Mouse (Mus musculus) stomach, embryonic 14.5 days (tissue): ENCODE data around the gene Car5a. TPM values are rescaled to one million over a fixed set of nuclear protein-coding genes. Genes with fewer than 3 reads are reported as not detected.

Experiments used
- ATAC-seq: fragments of 200-750 bp; cut with Nextera tagmentation; 2 replicates; pipeline ENCODE4 v1.8.0; 2017; ENCODE audit warnings: low read depth, moderate TSS enrichment; ENCODE audit not compliant: insufficient number of reproducible peaks, insufficient read depth, low FRiP score
- H3K27ac ChIP-seq: fragments of 300-500 bp; sonication (generic); 2 replicates; pipeline ENCODE4 v1.5.1; 2014; ENCODE audit warnings: mild to moderate bottlenecking, low read length, moderate library complexity, mixed read lengths
- H3K27me3 ChIP-seq: fragments of 300-500 bp; sonication (generic); 2 replicates; pipeline ENCODE4 v1.6.1; 2014; ENCODE audit warnings: low read length, control low read depth, mixed read lengths; ENCODE audit not compliant: control insufficient read depth, insufficient read depth
- H3K36me3 ChIP-seq: fragments of 300-500 bp; sonication (generic); 2 replicates; pipeline ENCODE4 v1.6.1; 2014; ENCODE audit warnings: mild to moderate bottlenecking, control low read depth, low read length, moderate library complexity, mixed read lengths; ENCODE audit not compliant: control insufficient read depth, insufficient read depth
- H3K4me1 ChIP-seq: fragments of 300-500 bp; sonication (generic); 2 replicates; pipeline ENCODE4 v1.6.1; 2014; ENCODE audit warnings: low read length, control low read depth, mixed read lengths; ENCODE audit not compliant: control insufficient read depth, insufficient read depth
- H3K4me2 ChIP-seq: fragments of 300-500 bp; sonication (generic); replicated peaks from 2 replicates; pipeline ENCODE4 v1.6.1; 2014; ENCODE audit warnings: low read depth, low read length, control low read depth
- H3K4me3 ChIP-seq: fragments of 300-500 bp; sonication (generic); 2 replicates; pipeline ENCODE4 v1.5.1; 2014; ENCODE audit warnings: low read depth, low read length, control low read depth
- H3K9ac ChIP-seq: fragments of 300-500 bp; sonication (generic); replicated peaks from 2 replicates; pipeline ENCODE4 v1.6.1; 2014; ENCODE audit warnings: low read depth, mild to moderate bottlenecking, control low read depth, low read length, moderate library complexity, mixed read lengths
- H3K9me3 ChIP-seq: fragments of 300-500 bp; sonication (generic); 2 replicates; pipeline ENCODE4 v1.6.1; 2016; ENCODE audit warnings: low read depth, low read length, control low read depth; ENCODE audit not compliant: control insufficient read depth
- WGBS: fragments of 180-500 bp; shearing (Covaris S2); extraction: QIAGEN DNeasy Blood & Tissue Kit; methylation state at CpG from one replicate; pipeline ENCODE4 v1.1.7; 2014; 5-methylcytosine and 5-hydroxymethylcytosine counted together
- polyA plus RNA-seq: library from polyadenylated mRNA; unstranded; fragments of >200 nt; fragmentation: Nextera tagmentation; extraction: Ambion mirVana; gene quantifications from 2 replicates; pipeline ENCODE4 v1.2.1, GENCODE M21; 2014

The Car5a gene
- polyA plus RNA-seq, 1 experiment from 2014 or later: not detected

DNA sequence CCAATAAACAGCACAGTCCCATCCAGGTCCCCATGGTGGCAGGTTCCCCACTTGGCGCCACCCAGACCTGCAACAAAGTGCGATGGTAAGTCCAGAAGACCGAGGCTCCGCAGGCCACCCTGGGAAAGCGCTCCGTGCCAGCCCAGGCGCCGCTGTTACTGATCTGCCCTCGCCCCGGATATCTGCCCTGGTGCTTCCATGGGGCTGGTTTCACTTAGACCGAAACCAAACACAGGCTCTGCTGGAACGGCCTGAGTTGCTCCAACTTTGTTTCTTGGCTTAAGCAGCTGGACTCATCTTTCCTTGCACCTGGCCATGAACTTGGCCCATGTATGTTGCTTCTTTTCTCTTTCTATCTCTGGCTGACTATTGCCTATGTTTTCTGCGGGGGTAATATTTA lies 34.0 kb upstream of the Car5a start:
- Histone ChIP-seq H3K27me3 (no peaks in the 10 kb centered on the region), H3K4me1 (no peaks in the 10 kb centered on the region), H3K27ac (no peak overlapping the region), H3K36me3 (peaks cover 67% of the 10 kb centered on the region), H3K9ac (no peak overlapping the region), H3K9me3 (no peaks in the 10 kb centered on the region), H3K4me3 (no peak overlapping the region), H3K4me2 (no peak overlapping the region)
- ATAC-seq: no peak
- WGBS: 97% methylated on average over 13 of the region's 13 CpGs

- Histone ChIP-seq H3K36me3 (peaks cover 64% of the 10 kb centered on the region), H3K4me3 (no peak overlapping the region), H3K9ac (no peak overlapping the region), H3K4me1 (no peaks in the 10 kb centered on the region), H3K27ac (no peak overlapping the region), H3K27me3 (no peaks in the 10 kb centered on the region), H3K9me3 (no peaks in the 10 kb centered on the region), H3K4me2 (no peak overlapping the region)
- peak; percentile 61; the same call in 1 of the 2 replicates for ATAC-seq
- 67% methylated on average over 8 of the region's 8 CpGs for WGBS
Observed at GRCm38 (mm10) chr8:121977819-121978590, 33.3 kb upstream of the Car5a start.

DNA sequence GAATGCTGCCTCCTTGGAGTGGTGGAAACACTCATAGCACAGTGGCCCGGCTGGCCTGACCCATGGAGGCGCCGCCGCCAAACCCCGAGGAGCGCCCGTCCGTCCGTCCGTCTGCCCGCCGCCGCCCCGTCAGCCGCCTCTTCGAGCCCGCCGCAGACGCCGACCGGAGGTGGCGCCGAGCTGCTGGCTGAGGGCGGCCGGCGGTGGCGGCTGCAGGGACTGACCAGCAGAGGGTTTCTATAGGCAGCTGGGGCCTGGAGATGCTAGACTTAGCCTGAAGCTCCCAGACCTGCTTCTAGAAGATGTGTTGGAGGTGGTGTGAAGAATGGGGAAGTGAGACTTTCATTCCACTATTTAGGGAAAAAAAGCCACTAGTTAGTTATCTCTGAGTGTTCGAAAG lies 29.2 kb upstream of the Car5a start:
- Histone ChIP-seq H3K9ac (no peak overlapping the region), H3K27me3 (no peaks in the 10 kb centered on the region), H3K4me3 (no peak overlapping the region), H3K4me2 (no peak overlapping the region), H3K9me3 (no peaks in the 10 kb centered on the region), H3K36me3 (peaks cover 36% of the 10 kb centered on the region), H3K27ac (no peak overlapping the region), H3K4me1 (no peaks in the 10 kb centered on the region)
- no peak for ATAC-seq
- WGBS: 90% methylated on average over 28 of the region's 28 CpGs

- Histone ChIP-seq H3K27me3 (no peaks in the 10 kb centered on the region), H3K9me3 (no peaks in the 10 kb centered on the region), H3K4me1 (peaks cover 17% of the 10 kb centered on the region), H3K36me3 (peaks cover 20% of the 10 kb centered on the region), H3K4me3 (no peak overlapping the region), H3K4me2 (no peak overlapping the region), H3K9ac (no peak overlapping the region), H3K27ac (no peak overlapping the region)
- no peak for ATAC-seq
- WGBS: 69% methylated on average over 17 of the region's 17 CpGs
Observed at GRCm38 (mm10) chr8:121971488-121972058, 26.9 kb upstream of the Car5a start.

DNA sequence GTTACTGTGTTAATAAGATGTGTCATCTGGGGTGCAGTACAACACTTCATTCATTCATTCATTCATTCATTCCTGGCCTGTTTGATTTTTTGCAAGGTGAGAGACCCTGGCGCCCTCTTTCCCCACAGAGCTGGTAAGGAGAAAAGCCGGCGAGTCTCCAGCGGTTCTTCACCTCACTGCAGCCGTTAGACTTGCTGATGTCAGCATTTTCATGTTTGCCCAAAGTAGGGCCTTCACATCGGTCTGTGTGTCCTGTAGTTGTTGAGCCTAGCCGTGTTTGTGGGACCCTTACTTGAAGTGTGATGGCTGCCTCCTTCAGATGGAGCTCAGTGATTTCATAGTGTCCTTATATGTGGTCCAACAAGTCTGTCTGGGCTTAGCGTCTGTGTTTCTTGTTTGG lies 25.5 kb upstream of the Car5a start:
- H3K36me3 ChIP-seq: peaks cover 7% of the 10 kb centered on the region
- no peak for ATAC-seq
- no peak overlapping the region for H3K4me3 ChIP-seq
- H3K4me1 ChIP-seq: peaks cover 24% of the 10 kb centered on the region
- no peak overlapping the region for H3K4me2 ChIP-seq
- 80% methylated on average over 8 of the region's 8 CpGs for WGBS
- no peaks in the 10 kb centered on the region for H3K9me3 ChIP-seq
- no peaks in the 10 kb centered on the region for H3K27me3 ChIP-seq
- no peak overlapping the region for H3K27ac ChIP-seq
- H3K9ac ChIP-seq: no peak overlapping the region

DNA sequence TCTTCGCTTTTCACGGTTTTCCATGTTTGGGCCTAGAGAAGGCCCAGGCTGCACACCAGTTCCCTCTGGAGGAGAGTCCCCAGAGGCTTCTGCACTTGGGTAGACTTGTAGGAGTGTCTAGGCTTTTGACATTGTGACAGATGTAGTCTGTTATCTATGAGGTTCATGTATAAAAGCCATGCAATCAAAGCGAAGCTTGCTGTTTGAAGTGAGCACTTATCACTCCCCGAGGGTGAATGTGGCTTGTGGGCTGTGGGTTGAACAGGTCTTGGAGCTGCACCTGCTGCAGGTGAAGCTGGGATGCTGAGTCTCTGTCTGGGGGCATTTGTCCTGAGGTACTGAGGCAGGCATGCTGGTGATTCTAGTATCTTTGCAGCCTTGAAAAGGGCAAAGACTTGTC lies 23.8 kb upstream of the Car5a start:
- Histone ChIP-seq H3K27me3 (no peaks in the 10 kb centered on the region), H3K27ac (no peak overlapping the region), H3K4me3 (no peak overlapping the region), H3K4me1 (peaks cover 24% of the 10 kb centered on the region), H3K9me3 (no peaks in the 10 kb centered on the region), H3K4me2 (no peak overlapping the region), H3K9ac (no peak overlapping the region), H3K36me3 (no peaks in the 10 kb centered on the region)
- 52% methylated on average over 4 of the region's 4 CpGs for WGBS
- ATAC-seq: no peak

GRCm38 (mm10) chr8:121967977-121968376 lies 23.3 kb upstream of the Car5a start:
- no peaks in the 10 kb centered on the region for H3K36me3 ChIP-seq
- H3K27me3 ChIP-seq: no peaks in the 10 kb centered on the region
- no peak overlapping the region for H3K4me3 ChIP-seq
- no peak overlapping the region for H3K4me2 ChIP-seq
- H3K27ac ChIP-seq: no peak overlapping the region; the same call in 1 of the 2 replicates
- ATAC-seq: no peak
- 33% methylated on average over 4 of the region's 4 CpGs for WGBS
- H3K4me1 ChIP-seq: peaks cover 24% of the 10 kb centered on the region
- H3K9me3 ChIP-seq: no peaks in the 10 kb centered on the region
- H3K9ac ChIP-seq: no peak overlapping the region

DNA sequence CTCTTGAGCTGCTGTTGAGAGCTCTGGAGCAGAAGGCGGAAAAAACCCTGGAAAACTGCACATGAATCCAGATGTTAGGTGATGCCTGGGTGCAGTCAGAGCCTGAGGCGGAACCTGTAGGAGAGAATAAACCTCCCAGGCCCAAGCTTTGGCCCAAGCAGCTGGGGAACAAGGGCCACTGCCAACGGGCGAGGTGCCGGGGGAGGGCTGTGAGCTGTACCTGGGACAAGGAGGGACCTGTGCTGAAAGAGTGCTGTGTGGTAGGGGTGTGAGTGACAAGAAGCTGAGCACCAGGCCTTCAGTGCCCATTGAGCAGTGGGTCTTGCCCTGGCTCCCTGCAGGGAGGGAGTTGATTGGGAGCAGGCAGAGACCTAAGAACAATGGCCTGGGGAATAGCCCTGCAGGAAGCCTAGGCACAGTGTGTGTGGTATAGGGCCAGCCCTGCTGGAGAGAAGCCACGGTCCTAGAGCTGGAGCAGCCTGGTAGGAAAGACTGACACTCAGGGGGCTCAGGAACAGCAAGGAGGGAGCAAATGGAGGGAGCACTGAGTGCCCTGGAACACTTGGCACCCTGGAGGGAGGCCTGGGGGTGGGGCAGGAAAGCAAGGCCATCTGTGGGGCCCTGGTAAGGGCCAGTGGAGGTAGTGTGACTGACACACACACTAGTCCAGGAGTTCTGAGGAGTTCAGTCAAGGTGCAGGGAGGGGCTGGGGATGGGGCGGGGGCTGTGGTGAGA lies 22.2 kb upstream of the Car5a start:
- peak overlapping the region; percentile 41; the same call in 1 of the 2 replicates for H3K27ac ChIP-seq

More for the DNA sequence above, 22.2 kb upstream of the Car5a start:
- no peaks in the 10 kb centered on the region for H3K36me3 ChIP-seq
- WGBS: 64% methylated on average over 7 of the region's 7 CpGs
- H3K4me3 ChIP-seq: no peak overlapping the region
- H3K9me3 ChIP-seq: no peaks in the 10 kb centered on the region
- peaks cover 24% of the 10 kb centered on the region for H3K4me1 ChIP-seq
- H3K4me2 ChIP-seq: no peak overlapping the region
- peak; percentile 53; the same call in 1 of the 2 replicates for ATAC-seq
- H3K27me3 ChIP-seq: no peaks in the 10 kb centered on the region
- no peak overlapping the region for H3K9ac ChIP-seq
